Mouse (Mus musculus) heart, adult 2 months (tissue): ENCODE measurements around the gene Zar1l. TPM values are rescaled to one million over a fixed set of nuclear protein-coding genes. Genes with fewer than 3 reads are reported as not detected.
"Not testable (repeated sequence)": the region's sequence is repeated elsewhere in the genome, so short reads cannot be mapped to it uniquely, and the experiment has no call there.

Source experiments
- DNase-seq, 2 experiments: peaks; one replicate each; pipeline ENCODE4 v3.0.0; 2021
- H3K27ac ChIP-seq: fragments of 200-600 bp; 2 replicates; pipeline ENCODE4 v1.8.1; 2022
- H3K27me3 ChIP-seq: fragments of 200-500 bp; 2 replicates; pipeline ENCODE4 v1.6.1; 2012; ENCODE audit warnings: mild to moderate bottlenecking, low read length, inconsistent platforms, mixed read lengths; ENCODE audit not compliant: control insufficient read depth, insufficient read depth
- H3K36me3 ChIP-seq: fragments of 200-500 bp; 2 replicates; pipeline ENCODE4 v1.6.1; 2012; ENCODE audit warnings: low read length, inconsistent platforms; ENCODE audit not compliant: control insufficient read depth, insufficient read depth
- H3K4me1 ChIP-seq: fragments of 200-500 bp; 2 replicates; pipeline ENCODE4 v1.6.1; 2011; ENCODE audit warnings: low read length; ENCODE audit not compliant: control insufficient read depth, insufficient read depth
- H3K4me3 ChIP-seq: fragments of 200-600 bp; 2 replicates; pipeline ENCODE4 v1.8.1; 2022
- H3K79me2 ChIP-seq: fragments of 200-500 bp; replicated peaks from 2 replicates; pipeline ENCODE4 v1.6.1; 2012; ENCODE audit warnings: mild to moderate bottlenecking, inconsistent platforms, low read length, moderate library complexity, mixed read lengths; ENCODE audit not compliant: control insufficient read depth, insufficient read depth
- H3K9ac ChIP-seq: fragments of 200-500 bp; 2 replicates; pipeline ENCODE4 v1.6.1; 2012; ENCODE audit warnings: low read depth, mild to moderate bottlenecking, control low read depth, inconsistent platforms, low read length, mixed read lengths
- CTCF ChIP-seq: fragments of 200-600 bp; IDR thresholded peaks from 2 replicates; pipeline ENCODE4 v1.8.1; 2022; ENCODE audit warnings: antibody characterized with exemption, mild to moderate bottlenecking, moderate library complexity
- EP300 ChIP-seq: fragments of 200-500 bp; IDR thresholded peaks from 2 replicates; pipeline ENCODE4 v1.6.1; 2011; ENCODE audit warnings: low read depth, low read length, control low read depth; ENCODE audit not compliant: insufficient read depth
- POLR2A ChIP-seq: fragments of 200-500 bp; IDR thresholded peaks from 2 replicates; pipeline ENCODE4 v1.6.1; 2011; ENCODE audit warnings: mild to moderate bottlenecking, low read depth, low read length, control low read depth; ENCODE audit not compliant: insufficient read depth
- whole genome bisulfite sequencing: fragments of 180-500 bp; shearing (Covaris S2); methylation state at CpG from one replicate; pipeline ENCODE4 v1.1.7; 2018; 5-methylcytosine and 5-hydroxymethylcytosine counted together
- intact Hi-C: fragments of 180-260 bp; cut with DNase I; formaldehyde crosslinking; loops from one replicate; pipeline ENCODE4 v1.15.1; 2025
- polyA plus RNA-seq: library from polyadenylated mRNA; depleted of rRNA; stranded (reverse); fragments of >200 nt; gene quantifications from 2 replicates; pipeline ENCODE4 v1.2.3, GENCODE M21; 2012
- total RNA-seq, 2 experiments: library from RNA; stranded (reverse); gene quantifications; 2 replicates each; pipeline ENCODE4 v1.2.3; 2021

Zar1l gene
- total and polyA plus RNA-seq, 3 experiments, result not detected

DNA sequence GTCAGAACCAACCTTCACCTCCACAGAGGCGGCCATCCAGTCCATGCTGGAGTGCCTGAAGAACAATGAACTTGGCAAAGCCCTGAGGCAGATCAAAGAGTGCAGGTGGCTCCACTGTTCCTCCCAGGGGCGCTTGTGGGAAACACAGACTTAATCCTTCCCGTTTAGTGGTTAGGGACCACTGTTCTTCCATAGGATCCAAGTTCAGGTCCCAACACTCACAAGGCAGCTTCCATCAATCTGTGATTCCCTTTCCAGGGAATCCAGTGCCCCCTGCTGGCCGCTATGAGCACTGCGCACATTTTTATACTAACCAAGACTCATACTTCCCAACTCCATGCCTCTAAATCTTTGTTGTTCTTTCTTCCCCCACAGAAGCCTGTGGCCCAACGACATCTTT lies 22.2 kb downstream of the Zar1l start:
- H3K36me3 ChIP-seq, result no peaks in the 10 kb centered on the region
- DNase-seq, result peak; percentile 37 to 70

GRCm38 (mm10) chr5:150491573-150492173 lies 26.3 kb downstream of the Zar1l start:
- H3K36me3 ChIP-seq, H3K27ac ChIP-seq, intact Hi-C loops, H3K27me3 ChIP-seq, DNase-seq, H3K9ac ChIP-seq, H3K4me1 ChIP-seq, H3K4me3 ChIP-seq, H3K79me2 ChIP-seq: not testable (repeated sequence)
- 96% methylated on average over 4 of the region's 4 CpGs for WGBS

More for the DNA sequence above, 22.2 kb downstream of the Zar1l start:
- no peak overlapping the region for H3K9ac ChIP-seq
- TF ChIP-seq EP300 (no peak), CTCF (peak; percentile 93), POLR2A (no peak)
- H3K4me1 ChIP-seq, result no peaks in the 10 kb centered on the region
- no peak overlapping the region for H3K27ac ChIP-seq
- H3K27me3 ChIP-seq, result no peaks in the 10 kb centered on the region
- no peaks in the 10 kb centered on the region for H3K79me2 ChIP-seq
- intact Hi-C loops, result loop anchor here (2.0 kb wide), 1 partner anchor 55 kb away; no protein-coding TSS in a partner anchor
- H3K4me3 ChIP-seq, result no peak overlapping the region
- 56% methylated on average over 6 of the region's 6 CpGs for WGBS

DNA sequence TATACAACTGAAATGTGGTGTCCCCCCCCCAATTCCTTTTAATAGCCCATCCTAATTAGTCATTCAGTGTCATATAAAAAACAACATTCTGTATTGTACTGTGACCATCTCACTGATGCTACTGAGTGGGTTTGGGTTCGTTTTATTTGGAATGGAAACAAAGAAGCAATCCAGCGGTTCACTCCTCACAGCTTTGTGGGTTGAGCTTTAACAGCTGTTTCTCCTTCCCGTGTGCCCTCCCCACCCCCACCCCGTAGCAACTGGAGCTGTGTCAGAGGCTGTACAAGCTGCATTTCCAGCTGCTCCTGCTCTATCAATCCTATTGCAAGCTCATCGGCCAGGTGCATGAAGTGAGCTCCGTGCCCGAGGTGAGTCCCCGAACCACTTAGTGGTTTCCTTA lies 27.1 kb downstream of the Zar1l start:
- H3K79me2 ChIP-seq, result no peaks in the 10 kb centered on the region
- 69% methylated on average over 8 of the region's 8 CpGs for WGBS

DNA sequence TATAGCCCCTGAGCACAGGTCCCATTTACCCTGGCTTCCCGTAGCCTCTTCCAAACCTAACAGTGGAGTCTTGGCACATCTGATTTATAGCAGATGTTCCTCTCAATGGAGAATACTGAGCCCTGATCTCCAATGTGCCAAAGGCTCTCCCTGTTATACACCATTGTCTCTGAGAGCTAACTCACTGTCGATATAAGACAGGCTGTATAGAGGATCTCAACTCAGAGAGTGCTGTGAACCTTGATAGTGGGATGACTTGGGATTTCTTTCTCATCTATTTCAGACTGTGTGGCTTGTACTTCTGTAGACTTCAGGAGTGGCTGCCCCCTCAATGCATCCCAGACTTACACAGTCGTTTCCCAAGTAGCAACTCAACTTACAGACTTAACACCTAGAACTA lies 27.7 kb downstream of the Zar1l start:
- no peaks in the 10 kb centered on the region for H3K27me3 ChIP-seq
- TF ChIP-seq POLR2A, result no peak
- no peak for TF ChIP-seq CTCF
- TF ChIP-seq EP300, result no peak
- no peak overlapping the region for H3K9ac ChIP-seq
- DNase-seq, result no peak
- H3K27ac ChIP-seq, result no peak overlapping the region
- no peaks in the 10 kb centered on the region for H3K79me2 ChIP-seq
- intact Hi-C loops, result no loop called here
- 88% methylated on average over 3 of the region's 3 CpGs for WGBS
- H3K4me3 ChIP-seq, result no peak overlapping the region
- peaks cover 4% of the 10 kb centered on the region; the same call in 1 of the 2 replicates for H3K36me3 ChIP-seq
- no peaks in the 10 kb centered on the region for H3K4me1 ChIP-seq

More for the DNA sequence above, 27.1 kb downstream of the Zar1l start:
- H3K9ac ChIP-seq, result no peak overlapping the region
- H3K4me3 ChIP-seq, result no peak overlapping the region
- no peaks in the 10 kb centered on the region for H3K27me3 ChIP-seq
- no peak overlapping the region for H3K27ac ChIP-seq
- DNase-seq, result no peak
- no peak for TF ChIP-seq POLR2A
- TF ChIP-seq CTCF, result no peak
- no peak for TF ChIP-seq EP300
- no peaks in the 10 kb centered on the region for H3K36me3 ChIP-seq
- H3K4me1 ChIP-seq, result no peaks in the 10 kb centered on the region
- intact Hi-C loops, result no loop called here

- 56% methylated on average over 3 of the region's 3 CpGs for WGBS
- DNase-seq, result no peak
- no peak overlapping the region for H3K4me3 ChIP-seq
These were observed 32.8 kb downstream of the Zar1l start for GRCm38 (mm10) chr5:150485198-150485597.

GRCm38 (mm10) chr5:150478612-150479011 lies 39.4 kb downstream of the Zar1l start:
- Histone ChIP-seq H3K27ac (peak overlapping the region; percentile 15), H3K27me3 (no peaks in the 10 kb centered on the region), H3K9ac (no peak overlapping the region), H3K4me1 (no peaks in the 10 kb centered on the region), H3K79me2 (no peaks in the 10 kb centered on the region), H3K36me3 (peaks cover 16% of the 10 kb centered on the region), H3K4me3 (no peak overlapping the region)
- WGBS, result 32% methylated on average over 4 of the region's 4 CpGs
- TF ChIP-seq POLR2A (no peak), EP300 (no peak), CTCF (no peak)
- DNase-seq, result no peak
- intact Hi-C loops, result loop anchor here (2.0 kb wide), 1 partner anchor 26 kb away; no protein-coding TSS in a partner anchor

More at GRCm38 (mm10) chr5:150485198-150485597, 32.8 kb downstream of the Zar1l start:
- Histone ChIP-seq H3K36me3 (peaks cover 11% of the 10 kb centered on the region), H3K9ac (no peak overlapping the region), H3K27me3 (no peaks in the 10 kb centered on the region), H3K4me1 (no peaks in the 10 kb centered on the region; the same call in 1 of the 2 replicates), H3K79me2 (no peaks in the 10 kb centered on the region), H3K27ac (no peak overlapping the region)
- TF ChIP-seq CTCF (peak; percentile 77), EP300 (no peak)
- intact Hi-C loops, result loop anchor here (2.0 kb wide), 2 partner anchors 26 to 44 kb away; no protein-coding TSS in a partner anchor
